Mouse (Mus musculus): ENCODE data around the gene Chmp2a.

Gene Chmp2a

GRCm38 (mm10) chr7:13033451-13034147 is 1.0 kb downstream of the Chmp2a start:
- no peak for DNase-seq

- no peak for DNase-seq
These were observed 2.1 kb downstream of the Chmp2a start for GRCm38 (mm10) chr7:13032541-13032940.

- DNase-seq: no peak
These were observed 2.6 kb downstream of the Chmp2a start for GRCm38 (mm10) chr7:13031983-13032382.

GRCm38 (mm10) chr7:13031069-13031468 is 3.5 kb downstream of the Chmp2a start:
- peak; percentile 31 to 38 for DNase-seq

- no peak for DNase-seq
These were observed 5.6 kb downstream of the Chmp2a start for GRCm38 (mm10) chr7:13028986-13029385.

- DNase-seq: no peak
These were observed 9.0 kb downstream of the Chmp2a start for GRCm38 (mm10) chr7:13025511-13026112.

GRCm38 (mm10) chr7:13024805-13025204 is 9.8 kb downstream of the Chmp2a start:
- DNase-seq: peak; percentile 65 to 71

GRCm38 (mm10) chr7:13023928-13024731 is 10.5 kb downstream of the Chmp2a start:
- DNase-seq: peak; percentile 97 to 98

GRCm38 (mm10) chr7:13022773-13023535 is 11.7 kb downstream of the Chmp2a start:
- DNase-seq: peak; percentile 56 to 63

GRCm38 (mm10) chr7:13015217-13015616 is 19.4 kb downstream of the Chmp2a start:
- no peak for DNase-seq

- no peak for DNase-seq
These were observed 20.2 kb downstream of the Chmp2a start for GRCm38 (mm10) chr7:13014275-13014839.

GRCm38 (mm10) chr7:13013671-13014070 is 20.9 kb downstream of the Chmp2a start:
- no peak for DNase-seq

- no peak for DNase-seq
These were observed 24.4 kb downstream of the Chmp2a start, which contains the start of gene Zbtb45 for GRCm38 (mm10) chr7:13010005-13010908. Gene Zbtb45, minus strand, starts transcription at chr7:13010034.

GRCm38 (mm10) chr7:13009143-13010004 is 25.2 kb downstream of the Chmp2a start:
- DNase-seq: peak; percentile 91 to 93

GRCm38 (mm10) chr7:13007341-13008092 is 27.1 kb downstream of the Chmp2a start:
- DNase-seq: no peak

- no peak for DNase-seq
These were observed 28.1 kb downstream of the Chmp2a start for GRCm38 (mm10) chr7:13006531-13006930.

GRCm38 (mm10) chr7:13006011-13006410 is 28.6 kb downstream of the Chmp2a start:
- DNase-seq: no peak

GRCm38 (mm10) chr7:13003380-13003779 is 31.2 kb downstream of the Chmp2a start:
- DNase-seq: no peak

GRCm38 (mm10) chr7:13001584-13001983 is 33.0 kb downstream of the Chmp2a start:
- no peak for DNase-seq

- DNase-seq: no peak
These were observed 35.8 kb downstream of the Chmp2a start, which contains the start of gene Trim28 for GRCm38 (mm10) chr7:12998851-12999250. Gene Trim28, plus strand, starts transcription at chr7:12999114.

All from B cell, adult 2 months (primary cell).